Mouse (Mus musculus): Measurements from ENCODE around the gene Inka2. TPM values are rescaled to one million over a fixed set of nuclear protein-coding genes. Genes with fewer than 3 reads are reported as not detected.

Gene Inka2
- polyA plus RNA-seq, 1 experiment from 2014 or later: 5.2 TPM

- Histone ChIP-seq H3K4me1 (no peaks in the 10 kb centered on the region), H3K9ac (no peak overlapping the region), H3K36me3 (peaks cover 10% of the 10 kb centered on the region; the same call in 1 of the 2 replicates), H3K27me3 (no peaks in the 10 kb centered on the region), H3K4me2 (replicated peaks) (no peak overlapping the region), H3K27ac (replicated peaks) (no peak overlapping the region), H3K9me3 (replicated peaks) (no peaks in the 10 kb centered on the region), H3K4me3 (replicated peaks) (no peak overlapping the region)
- no peak for ATAC-seq (ENCODE audit: insufficient number of reproducible peaks, low FRiP score, low TSS enrichment, low read depth)
- WGBS: 83% methylated on average over 4 of the region's 4 CpGs
These were observed 29.1 kb downstream of the Inka2 start for GRCm38 (mm10) chr3:105733538-105733937.

- H3K36me3 ChIP-seq: peaks cover 10% of the 10 kb centered on the region; the same call in 1 of the 2 replicates
- H3K4me1 ChIP-seq: no peaks in the 10 kb centered on the region
- no peak overlapping the region for H3K27ac ChIP-seq (replicated peaks)
- H3K4me2 ChIP-seq (replicated peaks): no peak overlapping the region
- H3K9me3 ChIP-seq (replicated peaks): no peaks in the 10 kb centered on the region
- ATAC-seq (ENCODE audit: insufficient number of reproducible peaks, low FRiP score, low TSS enrichment, low read depth): no peak
- H3K27me3 ChIP-seq: no peaks in the 10 kb centered on the region
- no peak overlapping the region for H3K9ac ChIP-seq
- no peak overlapping the region for H3K4me3 ChIP-seq (replicated peaks)
These were observed 30.9 kb downstream of the Inka2 start for GRCm38 (mm10) chr3:105735285-105735684.

- no peak overlapping the region for H3K9ac ChIP-seq
- H3K36me3 ChIP-seq: peaks cover 10% of the 10 kb centered on the region; the same call in 1 of the 2 replicates
- 70% methylated on average over 1 of the region's 1 CpGs for WGBS
- no peak overlapping the region for H3K27ac ChIP-seq (replicated peaks)
- H3K9me3 ChIP-seq (replicated peaks): no peaks in the 10 kb centered on the region
- no peaks in the 10 kb centered on the region for H3K4me1 ChIP-seq
- no peak for ATAC-seq (ENCODE audit: insufficient number of reproducible peaks, low FRiP score, low TSS enrichment, low read depth)
- no peak overlapping the region for H3K4me2 ChIP-seq (replicated peaks)
- no peaks in the 10 kb centered on the region for H3K27me3 ChIP-seq
- H3K4me3 ChIP-seq (replicated peaks): no peak overlapping the region
These were observed 31.7 kb downstream of the Inka2 start for GRCm38 (mm10) chr3:105736148-105736547.

- no peak overlapping the region for H3K27ac ChIP-seq (replicated peaks)
- H3K4me3 ChIP-seq (replicated peaks): no peak overlapping the region
- no peaks in the 10 kb centered on the region for H3K9me3 ChIP-seq (replicated peaks)
- no peaks in the 10 kb centered on the region for H3K4me1 ChIP-seq
- no peak overlapping the region for H3K4me2 ChIP-seq (replicated peaks)
- no peak overlapping the region for H3K9ac ChIP-seq
- H3K36me3 ChIP-seq: peaks cover 8% of the 10 kb centered on the region; the same call in 1 of the 2 replicates
- no peak for ATAC-seq (ENCODE audit: insufficient number of reproducible peaks, low FRiP score, low TSS enrichment, low read depth)
- H3K27me3 ChIP-seq: no peaks in the 10 kb centered on the region
- WGBS: 88% methylated on average over 7 of the region's 7 CpGs
These were observed 32.7 kb downstream of the Inka2 start for GRCm38 (mm10) chr3:105737070-105737469.

GRCm38 (mm10) chr3:105737666-105738065, 33.3 kb downstream of the Inka2 start:
- Histone ChIP-seq H3K27me3 (no peaks in the 10 kb centered on the region), H3K36me3 (peaks cover 8% of the 10 kb centered on the region; the same call in 1 of the 2 replicates), H3K4me2 (replicated peaks) (no peak overlapping the region), H3K27ac (replicated peaks) (no peak overlapping the region), H3K9ac (no peak overlapping the region), H3K4me1 (no peaks in the 10 kb centered on the region), H3K4me3 (replicated peaks) (no peak overlapping the region), H3K9me3 (replicated peaks) (no peaks in the 10 kb centered on the region)
- ATAC-seq (ENCODE audit: insufficient number of reproducible peaks, low FRiP score, low TSS enrichment, low read depth): no peak
- WGBS: 60% methylated on average over 3 of the region's 3 CpGs

- no peak overlapping the region for H3K4me2 ChIP-seq (replicated peaks)
- 76% methylated on average over 2 of the region's 2 CpGs for WGBS
- H3K9ac ChIP-seq: no peak overlapping the region
- H3K27me3 ChIP-seq: no peaks in the 10 kb centered on the region
- ATAC-seq (ENCODE audit: insufficient number of reproducible peaks, low FRiP score, low TSS enrichment, low read depth): no peak
- no peak overlapping the region for H3K4me3 ChIP-seq (replicated peaks)
- H3K27ac ChIP-seq (replicated peaks): no peak overlapping the region
- no peaks in the 10 kb centered on the region for H3K9me3 ChIP-seq (replicated peaks)
- H3K4me1 ChIP-seq: no peaks in the 10 kb centered on the region
- H3K36me3 ChIP-seq: peaks cover 7% of the 10 kb centered on the region; the same call in 1 of the 2 replicates
These were observed 42.1 kb downstream of the Inka2 start for GRCm38 (mm10) chr3:105746542-105746941.

- no peaks in the 10 kb centered on the region for H3K9me3 ChIP-seq (replicated peaks)
- H3K27ac ChIP-seq (replicated peaks): no peak overlapping the region
- no peaks in the 10 kb centered on the region for H3K4me1 ChIP-seq
- no peak overlapping the region for H3K4me2 ChIP-seq (replicated peaks)
- WGBS: 90% methylated on average over 2 of the region's 2 CpGs
- ATAC-seq (ENCODE audit: insufficient number of reproducible peaks, low FRiP score, low TSS enrichment, low read depth): no peak
- no peak overlapping the region for H3K9ac ChIP-seq
- peaks cover 7% of the 10 kb centered on the region; the same call in 1 of the 2 replicates for H3K36me3 ChIP-seq
- no peak overlapping the region for H3K4me3 ChIP-seq (replicated peaks)
- no peaks in the 10 kb centered on the region for H3K27me3 ChIP-seq
These were observed 46.4 kb downstream of the Inka2 start for GRCm38 (mm10) chr3:105750810-105751209.

- Histone ChIP-seq H3K27me3 (no peaks in the 10 kb centered on the region), H3K4me3 (replicated peaks) (no peak overlapping the region), H3K4me2 (replicated peaks) (no peak overlapping the region), H3K9me3 (replicated peaks) (no peaks in the 10 kb centered on the region), H3K9ac (no peak overlapping the region), H3K4me1 (peaks cover 5% of the 10 kb centered on the region; the same call in 1 of the 2 replicates), H3K36me3 (peaks cover 3% of the 10 kb centered on the region; the same call in 1 of the 2 replicates), H3K27ac (replicated peaks) (no peak overlapping the region)
- ATAC-seq (ENCODE audit: insufficient number of reproducible peaks, low FRiP score, low TSS enrichment, low read depth): no peak
- WGBS: 74% methylated on average over 3 of the region's 3 CpGs
These were observed 49.8 kb downstream of the Inka2 start for GRCm38 (mm10) chr3:105754184-105754583.

- no peaks in the 10 kb centered on the region for H3K9me3 ChIP-seq (replicated peaks)
- ATAC-seq (ENCODE audit: insufficient number of reproducible peaks, low FRiP score, low TSS enrichment, low read depth): no peak
- no peak overlapping the region for H3K4me3 ChIP-seq (replicated peaks)
These were observed 50.7 kb downstream of the Inka2 start for GRCm38 (mm10) chr3:105755123-105755522.

GRCm38 (mm10) chr3:105756505-105756904, 52.1 kb downstream of the Inka2 start:
- no peak for ATAC-seq (ENCODE audit: insufficient number of reproducible peaks, low FRiP score, low TSS enrichment, low read depth)
- Histone ChIP-seq H3K4me2 (replicated peaks) (no peak overlapping the region), H3K27ac (replicated peaks) (no peak overlapping the region), H3K9me3 (replicated peaks) (no peaks in the 10 kb centered on the region), H3K9ac (no peak overlapping the region), H3K4me1 (peaks cover 5% of the 10 kb centered on the region; the same call in 1 of the 2 replicates), H3K27me3 (no peaks in the 10 kb centered on the region), H3K4me3 (replicated peaks) (no peak overlapping the region), H3K36me3 (no peaks in the 10 kb centered on the region; the same call in 1 of the 2 replicates)
- 68% methylated on average over 2 of the region's 2 CpGs for WGBS

More at GRCm38 (mm10) chr3:105755123-105755522, 50.7 kb downstream of the Inka2 start:
- Histone ChIP-seq H3K4me1 (peaks cover 5% of the 10 kb centered on the region; the same call in 1 of the 2 replicates), H3K9ac (no peak overlapping the region), H3K4me2 (replicated peaks) (no peak overlapping the region), H3K36me3 (no peaks in the 10 kb centered on the region; the same call in 1 of the 2 replicates), H3K27ac (replicated peaks) (no peak overlapping the region), H3K27me3 (no peaks in the 10 kb centered on the region)
- 94% methylated on average over 9 of the region's 9 CpGs for WGBS

- H3K27me3 ChIP-seq: no peaks in the 10 kb centered on the region
- H3K4me2 ChIP-seq (replicated peaks): no peak overlapping the region
- H3K27ac ChIP-seq (replicated peaks): peak overlapping the region; percentile 3; the same call in 1 of the 2 replicates
- H3K4me3 ChIP-seq (replicated peaks): no peak overlapping the region
- no peak overlapping the region for H3K9ac ChIP-seq
- H3K36me3 ChIP-seq: no peaks in the 10 kb centered on the region; the same call in 1 of the 2 replicates
- 54% methylated on average over 6 of the region's 6 CpGs for WGBS
- ATAC-seq (ENCODE audit: insufficient number of reproducible peaks, low FRiP score, low TSS enrichment, low read depth): no peak; the same call in 1 of the 2 replicates
- H3K4me1 ChIP-seq: peaks cover 5% of the 10 kb centered on the region; the same call in 1 of the 2 replicates
- no peaks in the 10 kb centered on the region for H3K9me3 ChIP-seq (replicated peaks)
These were observed 53.1 kb downstream of the Inka2 start for GRCm38 (mm10) chr3:105757323-105758083.

Measured in embryonic facial prominence, embryonic 15.5 days (tissue).